Mouse (Mus musculus) liver, adult 2 months (tissue): ENCODE results near the gene Rgs9. TPM values are rescaled to one million over a fixed set of nuclear protein-coding genes. Genes with fewer than 3 reads are reported as not detected.

ENCODE experiments used
- DNase-seq: peaks from one replicate; pipeline ENCODE4 v3.0.0-alpha.2; 2011; ENCODE audit warnings: low read depth, low spot score; ENCODE audit errors: extremely low read depth
- H3K27ac ChIP-seq: fragments of 200-500 bp; replicated peaks from 2 replicates; pipeline ENCODE4 v1.5.1; 2012; ENCODE audit warnings: low read depth, mild to moderate bottlenecking, control low read depth, inconsistent platforms, low read length; ENCODE audit not compliant: insufficient read depth
- H3K27me3 ChIP-seq: fragments of 200-500 bp; 2 replicates; pipeline ENCODE4 v1.6.1; 2012; ENCODE audit warnings: mild to moderate bottlenecking, moderate library complexity, low read length, inconsistent platforms; ENCODE audit not compliant: control insufficient read depth, insufficient read depth
- H3K36me3 ChIP-seq: fragments of 200-500 bp; 2 replicates; pipeline ENCODE4 v1.6.1; 2012; ENCODE audit warnings: low read length, inconsistent platforms; ENCODE audit not compliant: control insufficient read depth, insufficient read depth
- H3K4me1 ChIP-seq: fragments of 200-500 bp; 2 replicates; pipeline ENCODE4 v1.6.1; 2011; ENCODE audit warnings: low read length; ENCODE audit not compliant: control insufficient read depth, insufficient read depth
- H3K4me3 ChIP-seq: fragments of 200-500 bp; 2 replicates; pipeline ENCODE4 v1.5.1; 2011; ENCODE audit warnings: low read depth, mild to moderate bottlenecking, control low read depth, low read length, moderate library complexity; ENCODE audit not compliant: insufficient read depth
- H3K79me2 ChIP-seq: fragments of 200-500 bp; 2 replicates; pipeline ENCODE4 v1.6.1; 2012; ENCODE audit warnings: inconsistent platforms, mild to moderate bottlenecking, low read length, moderate library complexity; ENCODE audit not compliant: control insufficient read depth, insufficient read depth
- H3K9ac ChIP-seq: fragments of 200-500 bp; 2 replicates; pipeline ENCODE4 v1.6.1; 2012; ENCODE audit warnings: low read depth, mild to moderate bottlenecking, control low read depth, inconsistent platforms, low read length
- CTCF ChIP-seq: fragments of 200-500 bp; IDR thresholded peaks from 2 replicates; pipeline ENCODE4 v1.5.1; 2011; ENCODE audit warnings: low read depth, low read length, control low read depth
- POLR2A ChIP-seq: fragments of 200-500 bp; IDR thresholded peaks from 2 replicates; pipeline ENCODE4 v1.6.1; 2011; ENCODE audit warnings: low read length, control low read depth; ENCODE audit not compliant: insufficient read depth; ENCODE audit errors: extremely low read depth
- WGBS: fragments of 180-500 bp; shearing (Covaris S2); methylation state at CpG from one replicate; pipeline ENCODE4 v1.1.7; 2018; 5-methylcytosine and 5-hydroxymethylcytosine counted together
- polyA plus RNA-seq: library from polyadenylated mRNA; depleted of rRNA; stranded (reverse); fragments of >200 nt; gene quantifications from 2 replicates; pipeline ENCODE4 v1.2.3, GENCODE M21; 2012
- total RNA-seq: library from RNA; depleted of rRNA; stranded (reverse); fragments of >200 nt; gene quantifications from 2 replicates; pipeline ENCODE4 v1.2.3, GENCODE M21; 2014

Gene Rgs9
- total and polyA plus RNA-seq, 2 experiments, result 0.09 to 0.37 TPM

DNA sequence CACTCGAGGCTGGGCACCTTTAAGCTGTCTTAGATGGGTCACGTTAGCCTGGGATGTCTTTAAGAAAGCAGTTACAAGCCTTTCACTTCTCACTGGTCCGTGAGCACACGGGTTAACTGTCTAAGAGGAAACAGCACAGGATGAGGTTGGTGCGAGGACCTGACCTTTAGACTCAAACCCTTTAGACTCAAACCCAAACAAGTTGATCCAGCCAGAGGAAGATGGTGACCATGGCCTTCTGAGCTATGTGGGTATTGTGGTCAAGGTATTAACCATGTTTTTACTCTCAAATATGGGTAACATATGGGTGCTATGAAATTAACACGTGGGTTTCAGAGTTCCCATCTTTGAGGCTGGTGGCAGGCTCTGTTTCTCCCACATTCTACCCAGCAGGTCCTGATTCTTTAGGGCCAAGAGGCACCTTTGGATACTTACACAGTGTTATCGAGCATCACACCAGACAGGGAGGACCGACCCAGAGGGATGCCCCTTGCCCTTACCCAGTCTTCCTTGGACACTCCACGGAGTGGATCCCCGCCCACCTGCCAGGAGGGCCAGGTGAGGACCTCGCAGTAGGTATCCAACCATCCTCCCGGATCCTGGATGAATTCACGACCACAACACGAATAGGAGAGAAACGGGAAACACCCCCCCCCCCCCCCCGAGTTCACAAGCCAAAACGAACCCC is 32.9 kb upstream of the Rgs9 start:
- no peak overlapping the region for H3K4me3 ChIP-seq
- H3K36me3 ChIP-seq, result no peaks in the 10 kb centered on the region
- H3K9ac ChIP-seq, result no peak overlapping the region
- 30% methylated on average over 17 of the region's 17 CpGs for WGBS
- H3K27me3 ChIP-seq, result no peaks in the 10 kb centered on the region
- H3K27ac ChIP-seq, result no peak overlapping the region
- DNase-seq, result no peak
- TF ChIP-seq CTCF (no peak), POLR2A (no peak)
- peaks cover 5% of the 10 kb centered on the region; the same call in 1 of the 2 replicates for H3K4me1 ChIP-seq
- no peaks in the 10 kb centered on the region for H3K79me2 ChIP-seq

DNA sequence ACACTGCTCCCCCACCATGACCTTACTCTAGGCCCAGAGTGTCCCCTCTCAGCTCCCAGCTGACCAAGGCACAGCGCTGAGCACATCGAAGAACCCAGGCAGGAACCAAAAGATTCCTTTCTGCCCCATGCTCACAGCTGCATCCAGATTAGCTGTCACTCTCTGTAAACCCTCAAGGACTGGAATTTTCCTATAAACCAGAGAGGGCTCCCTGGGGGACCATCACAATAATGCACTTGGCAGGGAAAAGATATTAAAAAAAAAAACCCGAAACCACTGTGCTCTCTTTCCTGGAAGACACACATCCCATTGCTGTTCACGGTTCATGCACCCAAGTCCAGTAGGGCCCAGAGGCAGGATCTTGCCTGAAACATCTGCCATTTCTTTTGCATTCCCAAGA is 31.4 kb upstream of the Rgs9 start:
- 65% methylated on average over 4 of the region's 4 CpGs for WGBS
- no peak for DNase-seq

DNA sequence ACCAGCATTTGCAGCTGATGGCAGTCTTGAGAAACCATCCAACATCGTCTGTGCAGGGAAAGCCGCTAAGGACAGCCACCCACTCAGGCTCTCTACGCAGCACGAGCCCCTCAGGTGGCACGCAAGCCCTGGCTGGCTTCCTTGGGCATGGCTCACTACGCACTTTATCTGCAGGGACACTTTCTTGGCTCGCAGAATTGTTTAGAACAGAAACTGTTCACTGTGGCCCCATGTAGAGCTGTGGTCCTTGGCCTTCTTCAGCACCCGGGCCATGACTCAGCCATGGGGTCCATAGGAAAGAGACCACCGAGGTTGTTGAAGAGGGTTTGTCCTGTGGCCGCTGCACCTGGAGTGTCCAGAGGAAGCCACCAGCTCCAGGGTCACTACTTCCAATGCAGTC is 30.0 kb upstream of the Rgs9 start:
- Histone ChIP-seq H3K9ac (no peak overlapping the region), H3K27ac (no peak overlapping the region), H3K4me1 (peaks cover 5% of the 10 kb centered on the region; the same call in 1 of the 2 replicates), H3K79me2 (no peaks in the 10 kb centered on the region), H3K27me3 (no peaks in the 10 kb centered on the region), H3K4me3 (no peak overlapping the region), H3K36me3 (no peaks in the 10 kb centered on the region)
- TF ChIP-seq POLR2A (no peak), CTCF (no peak)
- no peak for DNase-seq
- WGBS, result 86% methylated on average over 10 of the region's 10 CpGs

More for the DNA sequence above, 31.4 kb upstream of the Rgs9 start:
- TF ChIP-seq CTCF (no peak), POLR2A (no peak)
- Histone ChIP-seq H3K79me2 (no peaks in the 10 kb centered on the region), H3K27ac (no peak overlapping the region), H3K27me3 (no peaks in the 10 kb centered on the region), H3K9ac (no peak overlapping the region), H3K4me1 (peaks cover 5% of the 10 kb centered on the region; the same call in 1 of the 2 replicates), H3K4me3 (no peak overlapping the region), H3K36me3 (no peaks in the 10 kb centered on the region)

DNA sequence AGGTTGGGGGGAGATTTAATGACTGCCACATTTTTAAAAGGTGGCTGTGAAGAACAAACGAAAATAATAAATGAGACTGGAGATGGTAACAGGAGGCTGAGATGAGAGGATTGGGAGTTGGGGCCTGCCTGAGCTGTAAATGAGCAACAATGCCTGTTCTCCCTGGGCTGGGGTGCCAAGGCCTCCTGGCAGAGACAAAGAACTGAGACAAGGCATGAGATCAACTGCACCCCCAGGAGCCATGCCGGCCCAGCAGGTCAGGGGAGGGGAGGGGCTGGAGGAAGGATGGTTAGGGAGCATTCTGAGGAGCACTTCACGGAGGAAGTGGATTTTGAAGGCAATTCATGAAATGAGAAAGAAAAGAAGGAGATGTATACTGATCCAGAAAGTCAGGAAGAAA is 29.5 kb upstream of the Rgs9 start:
- DNase-seq, result no peak
- TF ChIP-seq CTCF, result no peak
- no peak overlapping the region for H3K4me3 ChIP-seq
- H3K27ac ChIP-seq, result no peak overlapping the region
- 58% methylated on average over 3 of the region's 3 CpGs for WGBS
- H3K9ac ChIP-seq, result no peak overlapping the region
- H3K79me2 ChIP-seq, result no peaks in the 10 kb centered on the region
- no peaks in the 10 kb centered on the region for H3K36me3 ChIP-seq
- peaks cover 3% of the 10 kb centered on the region; the same call in 1 of the 2 replicates for H3K4me1 ChIP-seq
- no peaks in the 10 kb centered on the region for H3K27me3 ChIP-seq

DNA sequence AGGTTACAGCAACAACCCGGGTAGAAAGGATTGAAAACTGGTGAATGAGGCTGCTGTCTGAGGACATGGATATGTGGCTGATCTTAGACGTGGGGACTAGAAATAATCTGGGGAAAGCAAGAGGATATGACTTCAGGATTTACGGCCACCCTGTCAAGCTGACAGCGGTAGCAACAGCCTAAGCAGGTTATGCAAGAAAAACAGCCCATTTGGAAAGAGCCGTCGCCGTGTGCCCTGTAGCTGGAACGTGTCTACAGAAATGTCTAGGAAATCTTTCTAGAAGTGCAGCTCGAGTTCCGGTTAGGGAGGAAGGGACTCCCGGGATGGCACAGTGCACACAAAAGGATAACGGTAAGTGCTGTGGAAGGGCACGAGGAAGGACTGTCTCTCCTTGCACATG is 28.3 kb upstream of the Rgs9 start:
- 0 out of 2 replicates have a peak, but pooled peaks cover 2% of the 10 kb centered on the region for H3K27me3 ChIP-seq
- WGBS, result 71% methylated on average over 13 of the region's 13 CpGs
- H3K9ac ChIP-seq, result no peak overlapping the region
- no peak for DNase-seq
- no peak overlapping the region for H3K27ac ChIP-seq
- TF ChIP-seq CTCF (no peak), POLR2A (no peak)
- H3K79me2 ChIP-seq, result no peaks in the 10 kb centered on the region
- no peaks in the 10 kb centered on the region for H3K4me1 ChIP-seq
- no peak overlapping the region for H3K4me3 ChIP-seq
- no peaks in the 10 kb centered on the region for H3K36me3 ChIP-seq

DNA sequence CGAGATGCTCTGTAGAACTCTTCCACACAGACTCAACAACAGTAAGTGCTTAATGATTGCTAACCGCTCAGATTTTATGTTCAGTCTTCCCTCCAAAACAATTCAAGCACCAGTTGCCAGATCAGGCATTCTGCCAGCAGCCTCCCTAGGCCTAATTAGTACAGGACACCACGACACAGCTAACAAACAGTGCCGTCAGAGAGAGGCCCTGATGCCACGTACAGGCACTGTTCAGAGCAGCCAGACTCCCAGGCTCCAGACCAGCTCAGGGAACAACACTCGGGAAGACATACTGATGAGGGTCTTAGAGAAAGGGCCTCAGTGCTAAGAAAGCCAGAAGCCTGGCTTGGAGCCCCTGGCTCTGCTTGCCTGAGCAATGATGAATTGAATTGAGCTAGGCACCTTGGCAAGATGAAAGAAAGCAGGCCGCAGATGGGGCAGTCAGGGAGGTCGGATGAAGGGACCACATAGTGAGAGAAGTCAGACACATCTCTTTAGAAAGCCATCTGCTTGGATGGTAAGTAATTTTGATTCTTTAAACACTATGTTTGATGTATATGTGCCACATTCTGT is 22.5 kb upstream of the Rgs9 start:
- Histone ChIP-seq H3K27ac (no peak overlapping the region), H3K79me2 (no peaks in the 10 kb centered on the region), H3K36me3 (no peaks in the 10 kb centered on the region), H3K4me1 (no peaks in the 10 kb centered on the region), H3K4me3 (no peak overlapping the region), H3K9ac (no peak overlapping the region), H3K27me3 (0 out of 2 replicates have a peak, but pooled peaks cover 2% of the 10 kb centered on the region)
- 80% methylated on average over 8 of the region's 8 CpGs for WGBS
- no peak for DNase-seq
- no peak for TF ChIP-seq POLR2A
- TF ChIP-seq CTCF, result no peak
